Mouse (Mus musculus) forebrain, embryonic 11.5 days (tissue): ENCODE measurements at regions not wholly inside any gene's neighbourhood (a gene's known extent, or its start where the extent isn't known, plus 50 kb on each side); places are given as distances from the start of the nearest gene placed in this dataset.
A peak's percentile ranks its signal among the peaks of the same experiment; 100 is the strongest.

Source experiments
- ATAC-seq: fragments of 200-750 bp; cut with Nextera tagmentation; replicated peaks from 2 replicates; pipeline ENCODE4 v1.8.0; 2017; ENCODE audit warnings: moderate TSS enrichment; ENCODE audit not compliant: low FRiP score
- DNase-seq: peaks from one replicate; pipeline ENCODE4 v3.0.0-alpha.2; 2017; ENCODE audit warnings: low spot score
- H3K27ac ChIP-seq: fragments of 300-500 bp; sonication (generic); 2 replicates; pipeline ENCODE4 v1.5.1; 2014; ENCODE audit warnings: low read depth, low read length
- H3K27me3 ChIP-seq: fragments of 300-500 bp; sonication (generic); 2 replicates; pipeline ENCODE4 v1.6.1; 2014; ENCODE audit warnings: mild to moderate bottlenecking, low read length, mixed read lengths; ENCODE audit not compliant: control insufficient read depth, insufficient read depth
- H3K36me3 ChIP-seq: fragments of 300-500 bp; sonication (generic); 2 replicates; pipeline ENCODE4 v1.6.1; 2014; ENCODE audit warnings: mild to moderate bottlenecking, low read length, moderate library complexity, mixed read lengths; ENCODE audit not compliant: control insufficient read depth, insufficient read depth
- H3K4me1 ChIP-seq: fragments of 300-500 bp; sonication (generic); replicated peaks from 2 replicates; pipeline ENCODE4 v1.6.1; 2014; ENCODE audit warnings: low read length, mixed read lengths; ENCODE audit not compliant: control insufficient read depth, insufficient read depth
- H3K4me2 ChIP-seq: fragments of 300-500 bp; sonication (generic); 2 replicates; pipeline ENCODE4 v1.6.1; 2014; ENCODE audit warnings: low read depth, mild to moderate bottlenecking, low read length, moderate library complexity, mixed read lengths; ENCODE audit not compliant: severe bottlenecking
- H3K4me3 ChIP-seq: fragments of 300-500 bp; sonication (generic); 2 replicates; pipeline ENCODE4 v1.5.1; 2014; ENCODE audit warnings: low read depth, low read length
- H3K9ac ChIP-seq: fragments of 300-500 bp; sonication (generic); 2 replicates; pipeline ENCODE4 v1.6.1; 2014; ENCODE audit warnings: low read length
- H3K9me3 ChIP-seq: fragments of 300-500 bp; sonication (generic); 2 replicates; pipeline ENCODE4 v1.6.1; 2016; ENCODE audit warnings: low read length, mixed read lengths; ENCODE audit not compliant: control insufficient read depth
- WGBS: fragments of 180-500 bp; shearing (Covaris S2); extraction: QIAGEN DNeasy Blood & Tissue Kit; methylation state at CpG from one replicate; pipeline ENCODE4 v1.1.7; 2014; 5-methylcytosine and 5-hydroxymethylcytosine counted together

GRCm38 (mm10) chr17:93817656-93818055 lies 618.8 kb downstream of the Adcyap1 start:
- 0 out of 2 replicates have a peak overlapping the region, but pooled peaks have one; percentile 8 for H3K4me2 ChIP-seq
- ATAC-seq, result no peak; the same call in 1 of the 2 replicates
- H3K27ac ChIP-seq, result no peak overlapping the region
- no peaks in the 10 kb centered on the region for H3K9me3 ChIP-seq
- H3K4me3 ChIP-seq, result no peak overlapping the region
- DNase-seq, result no peak
- no peaks in the 10 kb centered on the region for H3K4me1 ChIP-seq
- no peaks in the 10 kb centered on the region for H3K27me3 ChIP-seq
- 22% methylated on average over 11 of the region's 11 CpGs for WGBS
- no peaks in the 10 kb centered on the region for H3K36me3 ChIP-seq
- no peak overlapping the region for H3K9ac ChIP-seq
